Mouse (Mus musculus) heart, embryonic 12.5 days (tissue): Measurements from ENCODE around the gene Olfr1506. TPM values are rescaled to one million over a fixed set of nuclear protein-coding genes. Genes with fewer than 3 reads are reported as not detected.
"Not testable (repeated sequence)": the region's sequence is repeated elsewhere in the genome, so short reads cannot be mapped to it uniquely, and the experiment has no call there.

ENCODE experiments used
- ATAC-seq: fragments of 200-750 bp; cut with Nextera tagmentation; 2 replicates; pipeline ENCODE4 v1.8.0; 2017; ENCODE audit warnings: moderate TSS enrichment, moderate library complexity; ENCODE audit not compliant: insufficient number of reproducible peaks, low FRiP score
- H3K27ac ChIP-seq: fragments of 300-500 bp; sonication (generic); 2 replicates; pipeline ENCODE4 v1.5.1; 2016; ENCODE audit warnings: mild to moderate bottlenecking, moderate library complexity; ENCODE audit not compliant: poor library complexity, severe bottlenecking
- H3K27me3 ChIP-seq: fragments of 300-500 bp; sonication (generic); replicated peaks from 2 replicates; pipeline ENCODE4 v1.6.1; 2016; ENCODE audit warnings: mild to moderate bottlenecking, moderate library complexity
- H3K36me3 ChIP-seq: fragments of 300-500 bp; sonication (generic); 2 replicates; pipeline ENCODE4 v1.6.1; 2016; ENCODE audit warnings: mild to moderate bottlenecking, moderate library complexity
- H3K4me1 ChIP-seq: fragments of 300-500 bp; sonication (generic); replicated peaks from 2 replicates; pipeline ENCODE4 v1.6.1; 2016; ENCODE audit warnings: mild to moderate bottlenecking
- H3K4me2 ChIP-seq: fragments of 300-500 bp; sonication (generic); 2 replicates; pipeline ENCODE4 v1.6.1; 2016; ENCODE audit warnings: mild to moderate bottlenecking, moderate library complexity
- H3K4me3 ChIP-seq: fragments of 300-500 bp; sonication (generic); 2 replicates; pipeline ENCODE4 v1.5.1; 2016; ENCODE audit warnings: mild to moderate bottlenecking
- H3K9ac ChIP-seq: fragments of 300-500 bp; sonication (generic); 2 replicates; pipeline ENCODE4 v1.6.1; 2016; ENCODE audit warnings: mild to moderate bottlenecking, moderate library complexity
- H3K9me3 ChIP-seq: fragments of 300-500 bp; sonication (generic); replicated peaks from 2 replicates; pipeline ENCODE4 v1.6.1; 2016; ENCODE audit warnings: mild to moderate bottlenecking, moderate library complexity
- WGBS: fragments of 180-500 bp; shearing (Covaris S2); methylation state at CpG from one replicate; pipeline ENCODE4 v1.1.7; 2016; 5-methylcytosine and 5-hydroxymethylcytosine counted together
- polyA plus RNA-seq: library from polyadenylated mRNA; unstranded; fragments of >200 nt; fragmentation: Nextera tagmentation; extraction: Ambion mirVana; gene quantifications from 2 replicates; pipeline ENCODE4 v1.2.1, GENCODE M21; 2016

Gene Olfr1506
- not detected in 2 replicates for polyA plus RNA-seq

DNA sequence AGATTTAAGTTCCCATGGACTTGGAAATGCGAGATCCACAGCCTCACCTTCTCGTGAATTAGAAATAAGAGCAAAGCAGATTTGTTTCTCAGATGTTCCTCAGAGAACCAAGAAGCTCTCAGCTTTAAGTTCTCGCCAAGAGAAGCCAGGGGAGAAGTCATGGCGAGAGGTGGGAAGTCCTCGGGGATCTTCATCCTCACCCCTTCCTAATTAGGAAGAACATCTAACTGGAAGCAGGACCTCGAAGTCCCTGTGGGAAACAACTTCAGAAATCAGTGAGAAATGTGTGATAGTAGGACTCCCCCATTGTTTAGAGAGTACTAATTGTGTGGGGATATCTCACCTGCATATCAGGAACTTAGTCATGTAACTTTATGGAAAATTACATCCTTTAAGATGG, at the start of gene Olfr1506:
TSS of gene Olfr1506 (minus strand) at position 101 of the 400 bp plus-strand sequence.
- not testable (repeated sequence) for H3K4me2 ChIP-seq, H3K4me3 ChIP-seq, H3K9me3 ChIP-seq, H3K36me3 ChIP-seq, H3K4me1 ChIP-seq, H3K27ac ChIP-seq, H3K9ac ChIP-seq, ATAC-seq, H3K27me3 ChIP-seq
- WGBS, result no CpG with 5 or more reads among the region's 6 CpGs

DNA sequence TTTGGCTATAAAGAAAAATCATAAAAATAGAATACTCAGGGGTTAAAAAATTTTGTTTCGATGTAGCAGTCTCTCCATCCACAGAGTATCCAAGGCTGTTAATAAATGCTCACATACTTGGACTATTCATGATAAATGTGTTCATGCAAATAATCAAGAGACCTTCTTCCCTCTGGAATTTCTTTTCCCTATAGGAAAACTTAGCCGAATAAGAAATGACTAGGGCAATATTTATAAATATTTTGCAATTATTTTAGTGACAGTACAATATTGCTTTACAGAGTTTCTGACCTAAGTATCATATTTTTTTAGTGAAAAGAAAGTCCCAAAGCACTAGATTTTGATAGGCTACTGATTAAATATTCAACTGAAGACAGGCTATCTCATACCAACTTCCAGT, 46.6 kb upstream of the Olfr1506 start, which contains the start of gene Olfr1271:
TSS of gene Olfr1271 (minus strand) at position 101 of the 400 bp plus-strand sequence.
- H3K36me3 ChIP-seq, result no peaks in the 10 kb centered on the region
- ATAC-seq, result no peak
- H3K4me1 ChIP-seq, result no peaks in the 10 kb centered on the region
- H3K9me3 ChIP-seq, result no peaks in the 10 kb centered on the region
- H3K27me3 ChIP-seq, result no peaks in the 10 kb centered on the region
- 78% methylated on average over 2 of the region's 2 CpGs for WGBS
- H3K9ac ChIP-seq, result no peak within 1 kb of the TSS
- no peak within 1 kb of the TSS for H3K27ac ChIP-seq
- no peak within 1 kb of the TSS for H3K4me3 ChIP-seq
- H3K4me2 ChIP-seq, result no peak within 1 kb of the TSS

DNA sequence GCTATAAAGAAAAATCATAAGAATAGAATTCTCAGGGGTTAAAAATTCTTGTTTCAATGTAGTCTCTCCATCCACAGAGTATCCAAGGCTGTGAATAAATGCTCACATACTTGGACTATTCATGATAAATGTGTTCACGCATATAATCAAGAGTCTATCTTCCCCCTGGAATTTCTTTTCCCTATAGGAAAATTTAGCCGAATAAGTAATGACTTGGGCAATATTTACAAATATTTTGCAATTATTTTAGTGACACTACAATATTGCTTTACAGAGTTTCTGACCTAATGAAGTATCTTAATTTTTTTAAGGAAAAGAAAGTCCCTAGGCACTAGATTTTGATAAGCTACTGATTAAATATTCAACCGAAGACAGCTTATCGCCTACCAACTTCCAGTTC, 33.2 kb upstream of the Olfr1506 start, which contains the start of gene Olfr142:
TSS of gene Olfr142 (minus strand) at position 101 of the 400 bp plus-strand sequence.
- Histone ChIP-seq H3K27ac (no peak within 1 kb of the TSS), H3K9ac (no peak within 1 kb of the TSS), H3K36me3 (no peaks in the 10 kb centered on the region), H3K9me3 (no peaks in the 10 kb centered on the region), H3K4me1 (no peaks in the 10 kb centered on the region), H3K4me2 (no peak within 1 kb of the TSS), H3K27me3 (no peaks in the 10 kb centered on the region), H3K4me3 (no peak within 1 kb of the TSS)
- no peak for ATAC-seq
- WGBS, result 83% methylated on average over 4 of the region's 4 CpGs

DNA sequence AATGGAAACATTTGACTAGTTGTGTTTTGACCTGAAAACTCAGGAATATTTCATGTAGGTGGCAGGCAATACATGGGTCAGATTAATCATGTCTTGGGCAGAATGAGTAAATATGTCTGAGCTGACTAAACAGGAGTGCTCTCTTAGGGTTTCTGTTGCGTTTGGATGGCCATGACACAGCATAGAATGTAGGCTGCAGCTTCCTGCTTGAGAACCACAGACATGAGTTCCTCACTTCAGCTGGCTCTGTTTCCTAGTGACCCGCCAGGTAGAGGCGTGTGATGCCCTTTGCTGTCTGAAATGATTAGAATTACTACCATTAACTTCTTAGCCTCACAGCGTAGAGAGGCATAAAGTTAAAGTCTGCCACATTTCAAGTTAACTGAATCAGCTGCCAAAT, 24.7 kb downstream of the Olfr1506 start:
- not testable (repeated sequence) for H3K27ac ChIP-seq, H3K4me2 ChIP-seq, H3K36me3 ChIP-seq, H3K9ac ChIP-seq, ATAC-seq, H3K9me3 ChIP-seq, H3K27me3 ChIP-seq, H3K4me1 ChIP-seq, H3K4me3 ChIP-seq
- no CpG with 5 or more reads among the region's 4 CpGs for WGBS

DNA sequence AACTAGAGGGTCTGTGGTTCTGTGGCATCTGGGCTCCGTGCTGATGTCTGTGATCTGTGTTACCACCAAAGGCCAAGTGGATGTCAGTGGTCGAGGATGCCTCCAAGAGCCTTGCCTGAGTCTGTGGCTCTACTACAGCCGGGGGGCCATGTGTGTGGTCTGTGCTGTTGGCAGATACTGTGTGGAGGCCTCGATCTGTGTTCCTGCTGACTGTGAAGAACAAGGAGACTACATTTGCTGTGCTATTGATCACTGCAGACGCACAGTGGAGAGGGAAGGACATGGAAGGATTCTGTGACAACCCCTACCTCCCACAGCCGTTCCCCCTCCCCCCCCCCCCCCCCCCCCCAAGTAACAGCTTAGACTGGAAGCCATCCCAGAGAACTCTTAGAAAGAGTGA, 29.0 kb downstream of the Olfr1506 start:
- not testable (repeated sequence) for H3K4me1 ChIP-seq, H3K27me3 ChIP-seq, H3K27ac ChIP-seq, H3K9ac ChIP-seq, ATAC-seq, H3K36me3 ChIP-seq, H3K4me3 ChIP-seq, H3K4me2 ChIP-seq, H3K9me3 ChIP-seq
- WGBS, result no CpG with 5 or more reads among the region's 6 CpGs

DNA sequence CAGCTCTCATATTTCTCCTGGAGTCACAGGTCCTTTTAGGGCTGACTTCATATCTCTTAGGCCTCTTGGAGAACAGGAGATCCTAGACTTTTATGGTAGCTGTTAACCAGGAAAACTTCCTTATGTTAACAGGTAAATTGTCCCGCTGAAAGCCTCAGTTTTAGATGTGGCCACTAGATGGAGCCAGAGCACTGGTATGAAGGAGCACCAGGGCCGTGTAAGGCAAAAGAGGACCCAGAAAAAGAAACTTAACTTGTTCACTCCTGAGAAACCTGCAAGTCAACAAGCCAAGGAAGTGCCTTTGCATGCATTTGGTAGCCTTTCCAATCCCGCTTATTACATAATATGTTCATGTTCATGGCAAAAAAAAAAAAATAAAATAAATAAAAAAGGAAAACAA, 29.5 kb downstream of the Olfr1506 start:
- no CpG with 5 or more reads among the region's 3 CpGs for WGBS
- H3K4me3 ChIP-seq, ATAC-seq: not testable (repeated sequence)

DNA sequence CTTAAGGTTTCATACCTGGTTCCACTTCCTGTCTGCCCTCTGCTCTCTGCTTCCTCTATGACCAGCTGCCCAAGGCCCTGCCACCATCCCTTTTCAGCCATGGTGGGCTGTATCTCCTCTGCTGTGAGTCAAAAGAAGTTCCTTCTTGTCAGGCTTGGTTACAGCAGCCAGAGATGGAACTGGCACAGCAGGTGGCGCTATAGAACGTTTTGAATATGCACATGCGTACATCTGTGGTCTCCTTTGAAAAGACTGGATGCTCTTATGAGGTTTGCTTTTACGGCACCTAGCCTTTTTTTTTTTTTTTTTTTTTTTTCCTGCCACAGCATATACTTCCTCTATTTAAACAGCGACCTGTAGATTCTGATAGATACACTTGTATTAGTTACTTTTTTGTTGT, 37.2 kb downstream of the Olfr1506 start:
- not testable (repeated sequence) for H3K4me3 ChIP-seq, H3K27ac ChIP-seq, H3K9ac ChIP-seq, H3K4me2 ChIP-seq, H3K27me3 ChIP-seq, H3K36me3 ChIP-seq, H3K9me3 ChIP-seq, ATAC-seq, H3K4me1 ChIP-seq
- no CpG with 5 or more reads among the region's 5 CpGs for WGBS

More for the DNA sequence above, 29.5 kb downstream of the Olfr1506 start:
- H3K27ac ChIP-seq, H3K4me1 ChIP-seq, H3K27me3 ChIP-seq, H3K9ac ChIP-seq, H3K4me2 ChIP-seq, H3K9me3 ChIP-seq, H3K36me3 ChIP-seq: not testable (repeated sequence)

DNA sequence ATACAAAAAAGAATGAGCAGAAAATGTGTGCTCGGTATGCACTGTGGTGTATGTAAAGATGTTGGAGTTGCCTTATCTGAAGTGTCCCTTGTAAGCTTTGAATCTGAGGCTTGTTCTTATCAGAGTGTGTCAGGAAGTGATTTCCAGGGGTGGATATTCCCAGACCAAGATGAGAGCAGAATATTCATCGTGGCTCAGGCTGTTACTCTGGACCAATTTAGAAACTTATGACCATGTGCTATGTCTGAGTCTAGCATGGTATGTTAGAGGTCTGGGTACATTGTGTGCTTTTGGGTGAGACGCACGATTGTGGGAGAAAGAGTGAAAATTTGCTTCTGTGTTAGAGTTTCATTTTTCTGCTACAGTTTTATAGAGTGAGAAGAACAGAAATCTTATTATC, 38.2 kb downstream of the Olfr1506 start:
- H3K27me3 ChIP-seq, H3K4me1 ChIP-seq, H3K27ac ChIP-seq, H3K36me3 ChIP-seq, H3K4me2 ChIP-seq, ATAC-seq, H3K9me3 ChIP-seq, H3K9ac ChIP-seq, H3K4me3 ChIP-seq: not testable (repeated sequence)
- WGBS, result no CpG with 5 or more reads among the region's 4 CpGs

Other genes with a start within 250 kb of the Olfr1506 start
- not detected in 2 replicates for gene Olfr1261, start 233.3 kb downstream of the Olfr1506 start, polyA plus RNA-seq
- not detected in 2 replicates for gene Olfr1262, start 224.3 kb downstream of the Olfr1506 start, polyA plus RNA-seq
- not detected in 2 replicates for gene Olfr1263, start 212.4 kb downstream of the Olfr1506 start, polyA plus RNA-seq
- not detected in 2 replicates for gene Olfr1264, start 198.9 kb downstream of the Olfr1506 start, polyA plus RNA-seq
- not detected in 2 replicates for gene Olfr1265, start 189.2 kb downstream of the Olfr1506 start, polyA plus RNA-seq
- gene Olfr140, start 160.9 kb downstream of the Olfr1506 start, polyA plus RNA-seq, result not detected in 2 replicates
- gene Olfr1269, start 103.1 kb downstream of the Olfr1506 start, polyA plus RNA-seq, result not detected in 2 replicates
- not detected in 2 replicates for gene Olfr32, start 82.2 kb downstream of the Olfr1506 start, polyA plus RNA-seq
- gene Olfr1270, start 71.4 kb downstream of the Olfr1506 start, polyA plus RNA-seq, result not detected in 2 replicates
- gene Olfr142, start 33.1 kb upstream of the Olfr1506 start, polyA plus RNA-seq, result not detected in 2 replicates
- not detected in 2 replicates for gene Olfr1271, start 46.5 kb upstream of the Olfr1506 start, polyA plus RNA-seq
- gene Olfr1272, start 68.3 kb upstream of the Olfr1506 start, polyA plus RNA-seq, result not detected in 2 replicates
- not detected in 2 replicates for gene Gm13769, start 97.7 kb upstream of the Olfr1506 start, polyA plus RNA-seq
- gene Olfr1274-ps, start 174.2 kb upstream of the Olfr1506 start, polyA plus RNA-seq, result not detected in 2 replicates